Mouse (Mus musculus) liver, embryonic 16.5 days (tissue): Measurements from ENCODE around the gene Cops4. TPM values are rescaled to one million over a fixed set of nuclear protein-coding genes. Genes with fewer than 3 reads are reported as not detected.

Source experiments
- ATAC-seq: fragments of 200-750 bp; cut with Nextera tagmentation; 2 replicates; pipeline ENCODE4 v1.8.0; 2017; ENCODE audit warnings: low read depth, mild to moderate bottlenecking, moderate number of reproducible peaks, moderate library complexity
- H3K27ac ChIP-seq: fragments of 300-500 bp; sonication (generic); 2 replicates; pipeline ENCODE4 v1.5.1; 2014; ENCODE audit warnings: mild to moderate bottlenecking, low read length
- H3K27me3 ChIP-seq: fragments of 300-500 bp; sonication (generic); 2 replicates; pipeline ENCODE4 v1.6.1; 2014; ENCODE audit warnings: low read depth, low read length, mixed read lengths; ENCODE audit not compliant: control insufficient read depth, insufficient read depth
- H3K36me3 ChIP-seq: fragments of 300-500 bp; sonication (generic); 2 replicates; pipeline ENCODE4 v1.6.1; 2014; ENCODE audit warnings: mild to moderate bottlenecking; ENCODE audit not compliant: control insufficient read depth, insufficient read depth
- H3K4me1 ChIP-seq: fragments of 300-500 bp; sonication (generic); 2 replicates; pipeline ENCODE4 v1.6.1; 2014; ENCODE audit warnings: low read depth, low read length, mixed read lengths; ENCODE audit not compliant: control insufficient read depth
- H3K4me2 ChIP-seq: fragments of 300-500 bp; sonication (generic); 2 replicates; pipeline ENCODE4 v1.6.1; 2014; ENCODE audit warnings: low read depth, low read length, mixed read lengths
- H3K4me3 ChIP-seq: fragments of 300-500 bp; sonication (generic); 2 replicates; pipeline ENCODE4 v1.5.1; 2014; ENCODE audit warnings: low read depth, mild to moderate bottlenecking, low read length
- H3K9ac ChIP-seq: fragments of 300-500 bp; sonication (generic); 2 replicates; pipeline ENCODE4 v1.6.1; 2014; ENCODE audit warnings: low read depth, low read length
- H3K9me3 ChIP-seq: fragments of 300-500 bp; sonication (generic); replicated peaks from 2 replicates; pipeline ENCODE4 v1.6.1; 2016; ENCODE audit warnings: low read length; ENCODE audit not compliant: control insufficient read depth
- WGBS: fragments of 180-500 bp; shearing (Covaris S2); extraction: QIAGEN DNeasy Blood & Tissue Kit; methylation state at CpG from one replicate; pipeline ENCODE4 v1.1.7; 2014; ENCODE audit not compliant: insufficient replicate concordance; 5-methylcytosine and 5-hydroxymethylcytosine counted together
- microRNA-seq: library from miRNA; unstranded; fragments of <30 nt; microRNA quantifications from one replicate; pipeline ENCODE4, GENCODE M21; 2016
- polyA plus RNA-seq: library from polyadenylated mRNA; unstranded; fragments of >200 nt; fragmentation: Nextera tagmentation; extraction: Ambion mirVana; gene quantifications from 2 replicates; pipeline ENCODE4 v1.2.1, GENCODE M21; 2015

Gene Cops4
- polyA plus RNA-seq, 1 experiment from 2014 or later, result 59.1 TPM

- Histone ChIP-seq H3K4me1 (no peaks in the 10 kb centered on the region), H3K9me3 (no peaks in the 10 kb centered on the region), H3K4me2 (no peak overlapping the region), H3K9ac (no peak overlapping the region), H3K36me3 (no peaks in the 10 kb centered on the region), H3K4me3 (no peak overlapping the region), H3K27me3 (no peaks in the 10 kb centered on the region), H3K27ac (no peak overlapping the region)
- 49% methylated on average over 5 of the region's 5 CpGs for WGBS
- ATAC-seq, result no peak
These were observed 72.4 kb downstream of the Cops4 start for GRCm38 (mm10) chr5:100590505-100590904.

GRCm38 (mm10) chr5:100594803-100595467 is 76.8 kb downstream of the Cops4 start:
- no peak overlapping the region for H3K4me2 ChIP-seq
- H3K9me3 ChIP-seq, result no peaks in the 10 kb centered on the region
- no peak for ATAC-seq
- no peak overlapping the region for H3K27ac ChIP-seq
- no peaks in the 10 kb centered on the region for H3K27me3 ChIP-seq
- H3K4me3 ChIP-seq, result no peak overlapping the region
- WGBS, result 73% methylated on average over 13 of the region's 13 CpGs
- H3K36me3 ChIP-seq, result no peaks in the 10 kb centered on the region
- H3K4me1 ChIP-seq, result no peaks in the 10 kb centered on the region
- H3K9ac ChIP-seq, result no peak overlapping the region

GRCm38 (mm10) chr5:100595999-100596398 is 77.9 kb downstream of the Cops4 start:
- H3K27ac ChIP-seq, result no peak overlapping the region
- H3K36me3 ChIP-seq, result no peaks in the 10 kb centered on the region
- H3K4me3 ChIP-seq, result no peak overlapping the region
- H3K4me1 ChIP-seq, result no peaks in the 10 kb centered on the region
- no peaks in the 10 kb centered on the region for H3K27me3 ChIP-seq
- ATAC-seq, result no peak
- no peak overlapping the region for H3K4me2 ChIP-seq
- no peaks in the 10 kb centered on the region for H3K9me3 ChIP-seq
- 74% methylated on average over 6 of the region's 6 CpGs for WGBS
- no peak overlapping the region for H3K9ac ChIP-seq

Small RNA genes lying within 50 kb of the gene (microRNA-seq; reads per million reads assigned to microRNA genes)
- 1.2 reads per million for gene Gm23222

Other genes with a start within 250 kb of the Cops4 start
- 52.9 and 67.4 TPM in 2 replicates for gene Sec31a, start 102.1 kb upstream of the Cops4 start, polyA plus RNA-seq
- gene Lin54, start 17.7 kb upstream of the Cops4 start, polyA plus RNA-seq, result 9.2 and 9.6 TPM in 2 replicates
- gene Plac8, start 53.9 kb downstream of the Cops4 start, polyA plus RNA-seq, result 58.2 and 65.3 TPM in 2 replicates
- 19.5 and 20.7 TPM in 2 replicates for gene Coq2, start 156.8 kb downstream of the Cops4 start, polyA plus RNA-seq
- 1.8 and 2.2 TPM in 2 replicates for gene Hpse, start 201.4 kb downstream of the Cops4 start, polyA plus RNA-seq